Mouse (Mus musculus) layer of hippocampus, adult 9-11 months (tissue): ENCODE data around the gene Aff1.

Experiments used
- DNase-seq: peaks from one replicate; pipeline ENCODE4 v3.0.0; 2022

Gene Aff1

GRCm38 (mm10) chr5:103753511-103754329, 61.5 kb downstream of the Aff1 start:
- peak; percentile 86 for DNase-seq

- no peak for DNase-seq
Observed at GRCm38 (mm10) chr5:103754330-103755134, 62.4 kb downstream of the Aff1 start.

- DNase-seq: no peak
Observed at GRCm38 (mm10) chr5:103755135-103755487, 62.9 kb downstream of the Aff1 start.

- DNase-seq: no peak
Observed at GRCm38 (mm10) chr5:103756231-103756714, 64.1 kb downstream of the Aff1 start.

- no peak for DNase-seq
Observed at GRCm38 (mm10) chr5:103758491-103758890, 66.3 kb downstream of the Aff1 start.

- DNase-seq: no peak
Observed at GRCm38 (mm10) chr5:103759489-103760424, 67.6 kb downstream of the Aff1 start.

- DNase-seq: peak; percentile 30
Observed at GRCm38 (mm10) chr5:103760425-103761131, 68.4 kb downstream of the Aff1 start.

- no peak for DNase-seq
Observed at GRCm38 (mm10) chr5:103761754-103762153, 69.6 kb downstream of the Aff1 start.

- no peak for DNase-seq
Observed at GRCm38 (mm10) chr5:103762850-103763254, 70.7 kb downstream of the Aff1 start.

GRCm38 (mm10) chr5:103765356-103765755, 73.2 kb downstream of the Aff1 start:
- DNase-seq: no peak

GRCm38 (mm10) chr5:103765758-103766431, 73.7 kb downstream of the Aff1 start:
- no peak for DNase-seq

- DNase-seq: no peak
Observed at GRCm38 (mm10) chr5:103766432-103766815, 74.2 kb downstream of the Aff1 start.

- no peak for DNase-seq
Observed at GRCm38 (mm10) chr5:103768961-103769360, 76.8 kb downstream of the Aff1 start.

- no peak for DNase-seq
Observed at GRCm38 (mm10) chr5:103769701-103770100, 77.5 kb downstream of the Aff1 start.

GRCm38 (mm10) chr5:103770447-103771222, 78.5 kb downstream of the Aff1 start:
- DNase-seq: no peak

GRCm38 (mm10) chr5:103771380-103771779, 79.2 kb downstream of the Aff1 start:
- no peak for DNase-seq

- DNase-seq: no peak
Observed at GRCm38 (mm10) chr5:103772252-103772651, 80.1 kb downstream of the Aff1 start.

GRCm38 (mm10) chr5:103773100-103773552, 81.0 kb downstream of the Aff1 start:
- peak; percentile 29 for DNase-seq

GRCm38 (mm10) chr5:103774703-103775333, 82.6 kb downstream of the Aff1 start:
- DNase-seq: no peak

- DNase-seq: no peak
Observed at GRCm38 (mm10) chr5:103775429-103775828, 83.3 kb downstream of the Aff1 start.
